ENCODE assay signal across 8 mouse cellular contexts in genomic region chr9:119895040-119895721, GRCm38 (mm10). TPM values are rescaled to one million over a fixed set of nuclear protein-coding genes. Genes with fewer than 3 reads are reported as not detected.
DNase-seq lines count a peak whose midpoint lies in the region; ATAC-seq and TF ChIP-seq lines count a peak whose summit lies in the region.

No protein-coding gene starts in this region.

- peak overlapping the region; percentile 86 for H3K4me3 ChIP-seq in forebrain, embryonic 16.5 days (replicated peaks; ENCODE audit: low read length)
- peak overlapping the region; percentile 97 for H3K4me3 ChIP-seq in liver, embryonic 13.5 days (replicated peaks)
- H3K4me3 ChIP-seq in midbrain, postnatal 0 days (ENCODE audit: low read depth, low read length), result peak overlapping the region; percentile 97
- peak overlapping the region; percentile 57 for H3K4me3 ChIP-seq in thymus, adult 2 months (ENCODE audit: control insufficient read depth, insufficient read depth, low read length)

- no peaks in the 10 kb centered on the region for H3K9me3 ChIP-seq in forebrain, embryonic 16.5 days (ENCODE audit: control insufficient read depth, low read length)
- no peaks in the 10 kb centered on the region for H3K9me3 ChIP-seq in liver, embryonic 13.5 days (replicated peaks)
- H3K9me3 ChIP-seq in midbrain, postnatal 0 days (ENCODE audit: low read length), result no peaks in the 10 kb centered on the region

- H3K36me3 ChIP-seq in forebrain, embryonic 16.5 days (ENCODE audit: control insufficient read depth, insufficient read depth), result no peaks in the 10 kb centered on the region
- no peaks in the 10 kb centered on the region for H3K36me3 ChIP-seq in liver, embryonic 13.5 days
- no peaks in the 10 kb centered on the region for H3K36me3 ChIP-seq in midbrain, postnatal 0 days (ENCODE audit: insufficient read depth, low read length)
- H3K36me3 ChIP-seq in thymus, adult 2 months (ENCODE audit: control insufficient read depth, insufficient read depth, low read length), result no peaks in the 10 kb centered on the region

- H3K4me1 ChIP-seq in forebrain, embryonic 16.5 days (replicated peaks; ENCODE audit: control insufficient read depth, insufficient read depth, low read length), result peaks cover 11% of the 10 kb centered on the region
- H3K4me1 ChIP-seq in liver, embryonic 13.5 days (replicated peaks), result peaks cover 32% of the 10 kb centered on the region
- peaks cover 9% of the 10 kb centered on the region; the same call in 1 of the 2 replicates for H3K4me1 ChIP-seq in midbrain, postnatal 0 days (ENCODE audit: insufficient read depth, low read length)
- H3K4me1 ChIP-seq in thymus, adult 2 months (replicated peaks; ENCODE audit: control insufficient read depth, insufficient read depth, low read length), result peaks cover 6% of the 10 kb centered on the region

- TF ChIP-seq CTCF in midbrain, postnatal 0 days (IDR thresholded peaks at IDR 0.05), result no peak
- no peak; the same call in 1 of the 2 replicates for TF ChIP-seq CTCF in thymus, adult 2 months (IDR thresholded peaks at IDR 0.05; ENCODE audit: borderline replicate concordance, control insufficient read depth, extremely low read depth, insufficient read depth, low read length, poor library complexity)

- ATAC-seq in forebrain, embryonic 16.5 days, result peak; percentile 67
- peak; percentile 83 for ATAC-seq in liver, embryonic 13.5 days (ENCODE audit: low read depth)
- ATAC-seq in midbrain, postnatal 0 days (ENCODE audit: low FRiP score), result peak; percentile 39; the same call in 1 of the 2 replicates

- under 1% methylated on average over 58 of the region's 71 CpGs for WGBS in forebrain, embryonic 16.5 days
- under 1% methylated on average over 68 of the region's 71 CpGs for WGBS in liver, embryonic 13.5 days (ENCODE audit: insufficient replicate concordance)
- 4% methylated on average over 28 of the region's 71 CpGs for WGBS in midbrain, postnatal 0 days
- WGBS in thymus, adult 2 months, result under 1% methylated on average over 62 of the region's 71 CpGs

- peak; percentile 17 for DNase-seq in embryo, embryonic 10 days (ENCODE audit: low spot score)
- DNase-seq in embryo, embryonic 9.5 days (ENCODE audit: extremely low spot score), result no peak
- DNase-seq in ZHBTc4 (ENCODE audit: low read depth, low spot score), result peak; percentile 45
- peak; percentile 83 for DNase-seq in induced T-regulatory cell, adult 2 months (ENCODE audit: low read depth)
- no peak for DNase-seq in liver, embryonic 13.5 days
- DNase-seq in midbrain, postnatal 0 days (ENCODE audit: low spot score), result peak; percentile 6
- DNase-seq in thymus, adult 2 months, result peak; percentile 62

- TF ChIP-seq POLR2A in thymus, adult 2 months (IDR thresholded peaks at IDR 0.05; ENCODE audit: control insufficient read depth, extremely low read depth, insufficient read depth, low read length, poor library complexity), result no peak

- H3K27ac ChIP-seq in forebrain, embryonic 16.5 days (ENCODE audit: low read length), result peak overlapping the region; percentile 60; the same call in 1 of the 2 replicates
- peak overlapping the region; percentile 79 for H3K27ac ChIP-seq in liver, embryonic 13.5 days
- H3K27ac ChIP-seq in midbrain, postnatal 0 days (ENCODE audit: low read depth, low read length), result peak overlapping the region; percentile 73
- H3K27ac ChIP-seq in thymus, adult 2 months (ENCODE audit: control insufficient read depth, insufficient read depth, low read length), result no peak overlapping the region

- no peaks in the 10 kb centered on the region for H3K27me3 ChIP-seq in forebrain, embryonic 16.5 days (replicated peaks; ENCODE audit: control insufficient read depth, insufficient read depth, low read length)
- no peaks in the 10 kb centered on the region for H3K27me3 ChIP-seq in liver, embryonic 13.5 days
- no peaks in the 10 kb centered on the region for H3K27me3 ChIP-seq in midbrain, postnatal 0 days (ENCODE audit: insufficient read depth, low read length)
- H3K27me3 ChIP-seq in thymus, adult 2 months (ENCODE audit: control insufficient read depth, insufficient read depth, low read length), result no peaks in the 10 kb centered on the region

- peak overlapping the region; percentile 88 for H3K9ac ChIP-seq in forebrain, embryonic 16.5 days (replicated peaks; ENCODE audit: low read depth, low read length)
- H3K9ac ChIP-seq in liver, embryonic 13.5 days, result peak overlapping the region; percentile 91
- H3K9ac ChIP-seq in midbrain, postnatal 0 days (replicated peaks; ENCODE audit: low read length, poor library complexity, severe bottlenecking), result peak overlapping the region; percentile 84

- peak overlapping the region; percentile 98 for H3K4me2 ChIP-seq in forebrain, embryonic 16.5 days (ENCODE audit: low read length)
- peak overlapping the region; percentile 92 for H3K4me2 ChIP-seq in liver, embryonic 13.5 days
- peak overlapping the region; percentile 86 for H3K4me2 ChIP-seq in midbrain, postnatal 0 days (ENCODE audit: low read depth, low read length, poor library complexity, severe bottlenecking)

RNA-seq across cellular contexts. Expression of gene Wdr48, which starts 0.5 kb away (rescaled TPM):
- polyA plus RNA-seq in forebrain, embryonic 16.5 days (2015; fragmentation: Nextera tagmentation; extraction: Ambion mirVana), result 85.2 and 89.8 TPM in 2 replicates
- polyA plus RNA-seq in liver, embryonic 13.5 days (2015; fragmentation: Nextera tagmentation; extraction: Ambion mirVana), result 22.8 and 27.8 TPM in 2 replicates
- total RNA-seq in midbrain, postnatal 0 days (2014; rRNA removed), result 53.0 and 75.3 TPM in 2 replicates
- 48.8 and 49.5 TPM in 2 replicates for polyA plus RNA-seq in midbrain, postnatal 0 days (2015; fragmentation: Nextera tagmentation; extraction: Ambion mirVana)
- polyA plus RNA-seq in thymus, adult 2 months (2012; rRNA removed), result 78.9 and 90.5 TPM in 2 replicates

RNA-seq across cellular contexts. Expression of gene Gorasp1, which starts 42.2 kb away (rescaled TPM):
- 23.8 and 30.4 TPM in 2 replicates for polyA plus RNA-seq in forebrain, embryonic 16.5 days (2015; fragmentation: Nextera tagmentation; extraction: Ambion mirVana)
- 10.4 and 12.6 TPM in 2 replicates for polyA plus RNA-seq in liver, embryonic 13.5 days (2015; fragmentation: Nextera tagmentation; extraction: Ambion mirVana)
- total RNA-seq in midbrain, postnatal 0 days (2014; rRNA removed), result 19.0 and 22.2 TPM in 2 replicates
- polyA plus RNA-seq in midbrain, postnatal 0 days (2015; fragmentation: Nextera tagmentation; extraction: Ambion mirVana), result 25.0 and 26.2 TPM in 2 replicates
- 10.8 and 11.0 TPM in 2 replicates for polyA plus RNA-seq in thymus, adult 2 months (2012; rRNA removed)

RNA-seq across cellular contexts. Expression of gene Ttc21a, which starts 42.2 kb away (rescaled TPM):
- 0.37 and 0.76 TPM in 2 replicates for polyA plus RNA-seq in forebrain, embryonic 16.5 days (2015; fragmentation: Nextera tagmentation; extraction: Ambion mirVana)
- 0.08 and 0.09 TPM in 2 replicates for polyA plus RNA-seq in liver, embryonic 13.5 days (2015; fragmentation: Nextera tagmentation; extraction: Ambion mirVana)
- total RNA-seq in midbrain, postnatal 0 days (2014; rRNA removed), result 4.6 and 4.9 TPM in 2 replicates
- 1.1 and 1.4 TPM in 2 replicates for polyA plus RNA-seq in midbrain, postnatal 0 days (2015; fragmentation: Nextera tagmentation; extraction: Ambion mirVana)
- polyA plus RNA-seq in thymus, adult 2 months (2012; rRNA removed), result 0.18 and 0.29 TPM in 2 replicates

Comparison
In these comparisons a context has a peak if more than half of its experiments do, and no peak if none do; other contexts are left out.
1. DNase-seq: peak in embryo, embryonic 10 days (single experiment), ZHBTc4 (single experiment), induced T-regulatory cell, adult 2 months (single experiment), midbrain, postnatal 0 days (single experiment) and thymus, adult 2 months (single experiment); none in embryo, embryonic 9.5 days (single experiment) and liver, embryonic 13.5 days (single experiment).
2. Peak in every context shown above with its lines, with median percentiles within 50 percentile points of each other: ATAC-seq, H3K4me2 ChIP-seq, H3K4me3 ChIP-seq and H3K9ac ChIP-seq.